Mouse (Mus musculus): ENCODE measurements around the gene Rdh1. TPM values are rescaled to one million over a fixed set of nuclear protein-coding genes. Genes with fewer than 3 reads are reported as not detected.
"Not testable (repeated sequence)": the region's sequence is repeated elsewhere in the genome, so short reads cannot be mapped to it uniquely, and the experiment has no call there.

The Rdh1 gene
- polyA plus RNA-seq, 1 experiment from 2014 or later: not detected

DNA sequence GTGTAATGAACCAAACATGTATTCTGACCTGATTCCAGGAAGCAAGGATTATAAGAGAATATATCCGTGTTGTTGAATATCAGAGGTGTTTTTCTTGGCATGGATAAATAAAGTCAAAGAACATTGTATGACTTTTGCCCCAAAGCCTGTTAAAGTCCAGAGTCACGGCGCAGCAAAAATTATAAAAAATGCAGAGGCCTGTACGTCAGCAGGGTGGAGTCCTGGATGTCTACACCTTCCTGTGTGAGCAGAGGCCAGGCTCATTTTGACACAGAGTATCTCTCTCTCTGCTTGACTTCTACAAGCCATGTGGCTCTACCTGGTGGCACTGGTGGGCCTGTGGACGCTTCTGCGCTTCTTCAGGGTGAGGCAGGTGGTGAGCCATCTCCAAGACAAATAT, 41.4 kb downstream of the Rdh1 start, which contains the start of gene Rdh16:
TSS of gene Rdh16 (plus strand) at position 262 of the 400 bp plus-strand sequence.
- no peak for DNase-seq (ENCODE audit: low spot score)
- no peak within 1 kb of the TSS for H3K4me2 ChIP-seq (ENCODE audit: low read depth, low read length, severe bottlenecking)
- H3K36me3 ChIP-seq (ENCODE audit: control insufficient read depth, insufficient read depth, low read length): no peaks in the 10 kb centered on the region
- ATAC-seq (replicated peaks; ENCODE audit: low FRiP score): no peak
- H3K9me3 ChIP-seq (ENCODE audit: control insufficient read depth, low read length): no peaks in the 10 kb centered on the region
- 87% methylated on average over 6 of the region's 6 CpGs for WGBS
- no peak within 1 kb of the TSS for H3K4me3 ChIP-seq (ENCODE audit: low read depth, low read length)
- no peaks in the 10 kb centered on the region for H3K27me3 ChIP-seq (ENCODE audit: control insufficient read depth, insufficient read depth, low read length)
- no peak within 1 kb of the TSS for H3K9ac ChIP-seq (ENCODE audit: low read length)
- H3K27ac ChIP-seq (ENCODE audit: low read depth, low read length): no peak within 1 kb of the TSS
- no peaks in the 10 kb centered on the region for H3K4me1 ChIP-seq (replicated peaks; ENCODE audit: control insufficient read depth, insufficient read depth, low read length)

DNA sequence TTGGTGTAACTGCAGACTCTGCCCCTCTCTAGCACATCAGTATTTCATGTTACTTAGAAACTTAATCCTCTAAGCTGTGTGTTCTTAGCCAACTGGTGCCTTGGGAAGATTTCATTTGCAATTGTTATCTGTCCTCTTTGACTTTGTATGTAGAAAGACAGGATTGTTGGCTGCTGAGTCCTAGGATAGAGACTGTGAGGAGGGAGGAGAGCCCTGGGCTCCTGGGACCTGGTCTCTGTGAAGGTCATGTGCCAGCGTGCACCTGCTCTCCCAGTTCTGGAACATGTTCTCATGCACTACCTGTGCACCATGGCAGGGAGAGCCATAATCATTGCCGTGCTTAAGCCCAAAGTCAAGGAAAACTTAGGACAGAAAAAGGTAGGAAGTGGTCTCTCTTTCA, 42.1 kb downstream of the Rdh1 start:
- 90% methylated on average over 2 of the region's 2 CpGs for WGBS
- Histone ChIP-seq H3K27me3 (ENCODE audit: control insufficient read depth, insufficient read depth, low read length) (no peaks in the 10 kb centered on the region), H3K4me1 (replicated peaks; ENCODE audit: control insufficient read depth, insufficient read depth, low read length) (no peaks in the 10 kb centered on the region), H3K4me2 (ENCODE audit: low read depth, low read length, severe bottlenecking) (no peak overlapping the region), H3K9ac (ENCODE audit: low read length) (no peak overlapping the region), H3K9me3 (ENCODE audit: control insufficient read depth, low read length) (no peaks in the 10 kb centered on the region), H3K27ac (ENCODE audit: low read depth, low read length) (no peak overlapping the region), H3K36me3 (ENCODE audit: control insufficient read depth, insufficient read depth, low read length) (no peaks in the 10 kb centered on the region), H3K4me3 (ENCODE audit: low read depth, low read length) (no peak overlapping the region)
- DNase-seq (ENCODE audit: low spot score): no peak
- no peak for ATAC-seq (replicated peaks; ENCODE audit: low FRiP score)

DNA sequence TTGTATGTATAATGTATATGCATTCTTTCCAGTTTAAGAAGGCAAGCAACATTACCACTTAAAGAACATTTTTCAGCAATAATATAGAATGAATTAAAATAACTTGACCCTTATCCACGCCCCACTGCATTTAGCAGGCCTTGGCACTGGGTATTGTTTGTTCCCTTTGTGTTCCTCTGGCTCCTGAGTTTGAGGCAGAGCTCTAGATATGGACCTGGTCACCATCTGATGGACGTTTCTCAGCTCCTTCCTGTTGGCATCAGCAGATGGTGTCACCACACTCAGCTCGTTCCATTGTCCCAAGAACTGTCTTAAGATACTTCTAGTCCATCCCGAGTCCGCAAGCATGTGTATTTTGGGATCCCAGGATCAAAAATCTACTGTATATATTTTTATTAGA, 42.7 kb downstream of the Rdh1 start:
- H3K4me1 ChIP-seq (replicated peaks; ENCODE audit: control insufficient read depth, insufficient read depth, low read length): no peaks in the 10 kb centered on the region
- H3K4me2 ChIP-seq (ENCODE audit: low read depth, low read length, severe bottlenecking): no peak overlapping the region
- no peak overlapping the region for H3K27ac ChIP-seq (ENCODE audit: low read depth, low read length)
- no peak overlapping the region for H3K4me3 ChIP-seq (ENCODE audit: low read depth, low read length)
- ATAC-seq (replicated peaks; ENCODE audit: low FRiP score) (no peak), DNase-seq (ENCODE audit: low spot score) (no peak)
- no peak overlapping the region for H3K9ac ChIP-seq (ENCODE audit: low read length)
- no peaks in the 10 kb centered on the region for H3K9me3 ChIP-seq (ENCODE audit: control insufficient read depth, low read length)
- 79% methylated on average over 5 of the region's 5 CpGs for WGBS
- H3K27me3 ChIP-seq (ENCODE audit: control insufficient read depth, insufficient read depth, low read length): no peaks in the 10 kb centered on the region
- no peaks in the 10 kb centered on the region for H3K36me3 ChIP-seq (ENCODE audit: control insufficient read depth, insufficient read depth, low read length)

DNA sequence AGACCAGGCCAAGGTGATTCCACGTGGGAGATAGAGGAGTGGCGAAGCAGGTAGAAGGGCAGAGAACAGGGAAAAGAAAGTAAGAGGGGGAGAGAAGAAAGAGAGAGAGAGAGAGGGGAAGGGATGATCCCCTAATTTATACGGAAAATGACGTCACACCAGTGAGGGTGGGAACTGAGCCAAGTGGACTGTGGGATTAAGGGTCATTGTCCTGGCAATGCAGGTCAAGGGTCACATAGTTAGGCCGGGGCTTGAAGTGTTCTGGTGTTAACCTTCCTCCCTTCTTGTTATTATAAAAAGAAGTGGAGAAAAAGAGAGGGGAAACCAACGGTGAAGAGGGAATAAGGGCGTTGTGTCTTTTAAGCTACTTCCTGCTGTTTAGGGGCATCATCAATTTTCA, 44.9 kb downstream of the Rdh1 start:
- no peak overlapping the region for H3K4me3 ChIP-seq (ENCODE audit: low read depth, low read length)
- H3K4me1 ChIP-seq (replicated peaks; ENCODE audit: control insufficient read depth, insufficient read depth, low read length): no peaks in the 10 kb centered on the region
- H3K27me3 ChIP-seq (ENCODE audit: control insufficient read depth, insufficient read depth, low read length): no peaks in the 10 kb centered on the region
- H3K9ac ChIP-seq (ENCODE audit: low read length): no peak overlapping the region
- DNase-seq (ENCODE audit: low spot score) (no peak), ATAC-seq (replicated peaks; ENCODE audit: low FRiP score) (no peak)
- H3K36me3 ChIP-seq (ENCODE audit: control insufficient read depth, insufficient read depth, low read length): no peaks in the 10 kb centered on the region
- no peak overlapping the region for H3K4me2 ChIP-seq (ENCODE audit: low read depth, low read length, severe bottlenecking)
- WGBS: 63% methylated on average over 7 of the region's 7 CpGs
- no peak overlapping the region for H3K27ac ChIP-seq (ENCODE audit: low read depth, low read length)
- no peaks in the 10 kb centered on the region for H3K9me3 ChIP-seq (ENCODE audit: control insufficient read depth, low read length)

DNA sequence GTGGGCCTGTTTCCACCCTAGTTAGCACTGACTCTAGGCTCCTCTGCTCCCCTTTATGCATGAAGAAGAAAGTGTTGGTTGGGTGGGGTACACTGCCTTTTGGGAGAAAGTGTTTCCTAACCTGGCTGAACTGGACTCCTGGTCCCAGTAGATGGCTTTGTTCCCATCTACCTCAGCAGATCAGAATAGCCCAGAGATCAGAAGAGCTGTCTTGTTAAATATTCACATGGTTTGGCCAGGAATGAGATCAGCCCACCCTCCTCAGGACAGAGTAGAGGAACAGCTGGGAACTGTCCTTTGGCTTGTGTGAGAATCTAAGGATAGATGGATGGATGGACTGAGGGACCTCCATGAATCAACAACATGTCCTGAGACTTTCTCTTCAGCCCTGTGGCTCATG, 56.4 kb downstream of the Rdh1 start:
- Histone ChIP-seq H3K4me1 (replicated peaks; ENCODE audit: control insufficient read depth, insufficient read depth, low read length) (no peaks in the 10 kb centered on the region), H3K36me3 (ENCODE audit: control insufficient read depth, insufficient read depth, low read length) (no peaks in the 10 kb centered on the region), H3K27ac (ENCODE audit: low read depth, low read length) (no peak overlapping the region), H3K27me3 (ENCODE audit: control insufficient read depth, insufficient read depth, low read length) (no peaks in the 10 kb centered on the region), H3K4me3 (ENCODE audit: low read depth, low read length) (no peak overlapping the region), H3K9ac (ENCODE audit: low read length) (no peak overlapping the region), H3K9me3 (ENCODE audit: control insufficient read depth, low read length) (no peaks in the 10 kb centered on the region; the same call in 1 of the 2 replicates), H3K4me2 (ENCODE audit: low read depth, low read length, severe bottlenecking) (no peak overlapping the region)
- DNase-seq (ENCODE audit: low spot score) (no peak), ATAC-seq (replicated peaks; ENCODE audit: low FRiP score) (no peak)

DNA sequence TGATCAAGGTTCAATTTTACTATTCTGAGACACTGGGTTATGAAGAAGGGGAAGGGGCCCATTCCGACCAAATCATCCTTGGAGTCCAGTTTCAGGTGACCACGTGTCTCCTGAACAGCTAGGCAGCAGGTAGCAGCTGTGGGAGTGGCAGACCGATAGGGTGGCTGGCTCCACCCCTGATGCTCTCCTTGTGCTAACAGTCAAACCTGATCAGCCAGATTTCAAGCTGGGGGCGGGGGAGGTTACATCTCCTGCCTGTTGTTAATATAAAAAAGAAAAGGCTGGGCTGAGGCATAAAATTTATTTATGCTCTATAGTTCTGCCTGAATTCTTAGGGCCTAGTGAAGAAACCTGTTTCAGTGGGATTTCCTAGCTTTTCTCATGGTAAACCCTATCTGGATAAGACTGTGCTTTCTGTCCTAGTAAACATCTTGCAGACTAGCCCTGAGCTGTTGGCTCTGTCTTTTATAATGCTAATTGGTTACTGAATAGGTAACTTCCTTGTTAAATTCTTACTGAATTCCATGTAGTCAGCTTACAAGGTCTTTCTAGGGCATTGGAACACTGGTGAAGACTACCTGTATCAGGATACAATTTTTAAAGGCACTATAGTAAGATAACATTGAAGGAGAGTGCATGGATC, 57.9 kb downstream of the Rdh1 start:
- ATAC-seq (replicated peaks; ENCODE audit: low FRiP score); H3K36me3 ChIP-seq (ENCODE audit: control insufficient read depth, insufficient read depth, low read length); DNase-seq (ENCODE audit: low spot score); H3K4me2 ChIP-seq (ENCODE audit: low read depth, low read length, severe bottlenecking); H3K27me3 ChIP-seq (ENCODE audit: control insufficient read depth, insufficient read depth, low read length); H3K27ac ChIP-seq (ENCODE audit: low read depth, low read length); H3K9me3 ChIP-seq (ENCODE audit: control insufficient read depth, low read length); H3K4me3 ChIP-seq (ENCODE audit: low read depth, low read length); H3K9ac ChIP-seq (ENCODE audit: low read length); H3K4me1 ChIP-seq (replicated peaks; ENCODE audit: control insufficient read depth, insufficient read depth, low read length): not testable (repeated sequence)
- 81% methylated on average over 4 of the region's 4 CpGs for WGBS

Other genes with a start within 250 kb of the Rdh1 start
- gene Ndufa4l2, start 244.8 kb upstream of the Rdh1 start, polyA plus RNA-seq (2014; fragmentation: Nextera tagmentation; extraction: Ambion mirVana): 5.9 and 6.1 TPM in 2 replicates
- 112 and 123 TPM in 2 replicates for gene Shmt2, start 237.3 kb upstream of the Rdh1 start, polyA plus RNA-seq (2014; fragmentation: Nextera tagmentation; extraction: Ambion mirVana)
- gene Nxph4, start 225.2 kb upstream of the Rdh1 start, polyA plus RNA-seq (2014; fragmentation: Nextera tagmentation; extraction: Ambion mirVana): 37.6 and 40.4 TPM in 2 replicates
- 71.2 and 75.0 TPM in 2 replicates for gene Lrp1, start 138.6 kb upstream of the Rdh1 start, polyA plus RNA-seq (2014; fragmentation: Nextera tagmentation; extraction: Ambion mirVana)
- 6.8 and 7.8 TPM in 2 replicates for gene Stat6, start 116.7 kb upstream of the Rdh1 start, polyA plus RNA-seq (2014; fragmentation: Nextera tagmentation; extraction: Ambion mirVana)
- 12.0 and 12.2 TPM in 2 replicates for gene Nemp1, start 92.8 kb upstream of the Rdh1 start, polyA plus RNA-seq (2014; fragmentation: Nextera tagmentation; extraction: Ambion mirVana)
- 4.9 and 5.5 TPM in 2 replicates for gene Nab2, start 91.2 kb upstream of the Rdh1 start, polyA plus RNA-seq (2014; fragmentation: Nextera tagmentation; extraction: Ambion mirVana)
- 0.40 and 0.51 TPM in 2 replicates for gene Myo1a, start 54.6 kb upstream of the Rdh1 start, polyA plus RNA-seq (2014; fragmentation: Nextera tagmentation; extraction: Ambion mirVana)
- gene Tac2, start 35.2 kb upstream of the Rdh1 start, polyA plus RNA-seq (2014; fragmentation: Nextera tagmentation; extraction: Ambion mirVana): not detected in 2 replicates
- gene Zbtb39, start 20.2 kb upstream of the Rdh1 start, polyA plus RNA-seq (2014; fragmentation: Nextera tagmentation; extraction: Ambion mirVana): 7.3 and 7.6 TPM in 2 replicates
- gene Gpr182, start 8.0 kb upstream of the Rdh1 start, polyA plus RNA-seq (2014; fragmentation: Nextera tagmentation; extraction: Ambion mirVana): 0.43 and 0.45 TPM in 2 replicates
- not detected in 2 replicates for gene Rdh16f1, start 66 bp downstream of the Rdh1 start, polyA plus RNA-seq (2014; fragmentation: Nextera tagmentation; extraction: Ambion mirVana)
- 0.13 TPM in 1 of 2 replicates, not detected in the other for gene Rdh9, start 16.7 kb downstream of the Rdh1 start, polyA plus RNA-seq (2014; fragmentation: Nextera tagmentation; extraction: Ambion mirVana)
- gene Rdh16, start 41.4 kb downstream of the Rdh1 start, polyA plus RNA-seq (2014; fragmentation: Nextera tagmentation; extraction: Ambion mirVana): not detected in 2 replicates
- gene Rdh19, start 90.2 kb downstream of the Rdh1 start, polyA plus RNA-seq (2014; fragmentation: Nextera tagmentation; extraction: Ambion mirVana): not detected in 2 replicates
- gene Rdh16f2, start 106.8 kb downstream of the Rdh1 start, polyA plus RNA-seq (2014; fragmentation: Nextera tagmentation; extraction: Ambion mirVana): not detected in 2 replicates
- gene Rdh7, start 129.1 kb downstream of the Rdh1 start, polyA plus RNA-seq (2014; fragmentation: Nextera tagmentation; extraction: Ambion mirVana): not detected in 2 replicates
- gene Sdr9c7, start 138.8 kb downstream of the Rdh1 start, polyA plus RNA-seq (2014; fragmentation: Nextera tagmentation; extraction: Ambion mirVana): not detected in 2 replicates
- gene Hsd17b6, start 247.9 kb downstream of the Rdh1 start, polyA plus RNA-seq (2014; fragmentation: Nextera tagmentation; extraction: Ambion mirVana): not detected in 2 replicates

Data from forebrain, embryonic 11.5 days (tissue).